Mouse (Mus musculus) right cerebral cortex, postnatal 10 days (tissue): Measurements from ENCODE around the gene Tshr.

Experiments
- DNase-seq, 2 experiments: peaks; one replicate each; pipeline ENCODE4 v3.0.0; 2021; ENCODE audit warnings: low spot score in 2 of 2

Tshr gene

GRCm38 (mm10) chr12:91587491-91588033 is 203.2 kb downstream of the Tshr start:
- DNase-seq = no peak

- peak; percentile 94 to 96 for DNase-seq
These were observed 203.9 kb downstream of the Tshr start for GRCm38 (mm10) chr12:91588176-91588669.

- peak; percentile 57 to 60 for DNase-seq
These were observed 204.5 kb downstream of the Tshr start for GRCm38 (mm10) chr12:91588670-91589541.

GRCm38 (mm10) chr12:91589542-91589846 is 205.1 kb downstream of the Tshr start:
- no peak for DNase-seq

- DNase-seq = peak; percentile 95
These were observed 205.7 kb downstream of the Tshr start, which contains the start of gene Gtf2a1 for GRCm38 (mm10) chr12:91589847-91590690. TSS of gene Gtf2a1 (minus strand) at chr12:91590487.

- peak in 1 of 2 experiments; percentile 45 for DNase-seq
These were observed 206.4 kb downstream of the Tshr start for GRCm38 (mm10) chr12:91590716-91591115.

- no peak for DNase-seq
These were observed 206.8 kb downstream of the Tshr start for GRCm38 (mm10) chr12:91591191-91591590.

- no peak for DNase-seq
These were observed 207.8 kb downstream of the Tshr start for GRCm38 (mm10) chr12:91592128-91592527.
